Mouse (Mus musculus): ENCODE data around the gene Tuba8. TPM values are rescaled to one million over a fixed set of nuclear protein-coding genes. Genes with fewer than 3 reads are reported as not detected.

Gene Tuba8
- polyA plus RNA-seq, 1 experiment from 2014 or later: 0.49 TPM

DNA sequence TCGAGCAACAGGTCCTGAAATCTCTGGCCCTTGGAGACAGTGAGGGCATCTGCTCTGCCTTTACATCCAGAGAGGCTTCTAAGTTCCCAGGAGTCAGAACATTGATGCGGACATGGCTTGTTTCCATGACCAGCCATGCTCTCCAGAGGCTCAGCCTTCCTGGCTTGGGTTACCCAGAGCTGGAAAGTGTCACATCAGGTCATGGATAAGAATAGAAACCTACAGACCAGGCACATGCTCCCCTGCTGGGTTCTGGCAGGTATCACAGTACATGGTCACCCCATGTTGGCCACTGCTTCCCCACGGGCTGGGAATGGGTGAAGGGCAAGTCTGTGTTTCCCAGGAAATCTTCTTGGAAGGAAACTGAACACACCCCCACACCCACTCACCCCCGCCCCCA is 8.9 kb downstream of the Tuba8 start:
- ATAC-seq (ENCODE audit: insufficient read depth, low FRiP score, low TSS enrichment) (no peak), DNase-seq (ENCODE audit: low spot score) (no peak)
- Histone ChIP-seq H3K27ac (ENCODE audit: low read depth, low read length) (no peak overlapping the region), H3K4me2 (ENCODE audit: low read depth) (no peak overlapping the region), H3K9me3 (ENCODE audit: control insufficient read depth, low read length) (no peaks in the 10 kb centered on the region), H3K4me3 (ENCODE audit: low read depth, low read length) (no peak overlapping the region), H3K9ac (ENCODE audit: low read length) (no peak overlapping the region), H3K36me3 (ENCODE audit: control insufficient read depth, insufficient read depth, low read length) (no peaks in the 10 kb centered on the region), H3K4me1 (ENCODE audit: control insufficient read depth, insufficient read depth, low read length) (no peaks in the 10 kb centered on the region), H3K27me3 (ENCODE audit: control insufficient read depth, insufficient read depth, low read length) (no peaks in the 10 kb centered on the region)
- WGBS: 84% methylated on average over 4 of the region's 4 CpGs

DNA sequence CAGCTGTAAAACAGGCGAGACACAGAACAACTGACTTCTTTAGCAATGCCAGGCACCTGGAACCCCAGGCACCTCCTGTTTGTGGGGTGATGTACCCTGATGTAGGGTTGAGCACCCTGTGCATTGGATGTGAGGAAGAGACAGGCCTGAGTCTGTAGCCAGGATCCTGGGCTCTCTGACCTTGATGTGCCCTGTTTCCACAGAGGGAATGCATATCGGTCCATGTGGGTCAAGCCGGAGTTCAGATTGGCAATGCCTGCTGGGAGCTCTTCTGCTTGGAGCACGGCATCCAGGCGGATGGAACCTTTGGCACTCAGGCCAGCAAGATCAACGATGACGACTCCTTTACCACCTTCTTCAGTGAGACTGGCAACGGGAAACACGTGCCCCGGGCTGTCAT is 9.7 kb downstream of the Tuba8 start:
- WGBS: 91% methylated on average over 10 of the region's 10 CpGs
- DNase-seq (ENCODE audit: low spot score): no peak
- Histone ChIP-seq H3K9me3 (ENCODE audit: control insufficient read depth, low read length) (no peaks in the 10 kb centered on the region), H3K4me3 (ENCODE audit: low read depth, low read length) (no peak overlapping the region), H3K27me3 (ENCODE audit: control insufficient read depth, insufficient read depth, low read length) (no peaks in the 10 kb centered on the region), H3K36me3 (ENCODE audit: control insufficient read depth, insufficient read depth, low read length) (no peaks in the 10 kb centered on the region), H3K27ac (ENCODE audit: low read depth, low read length) (no peak overlapping the region), H3K4me2 (ENCODE audit: low read depth) (no peak overlapping the region), H3K9ac (ENCODE audit: low read length) (no peak overlapping the region), H3K4me1 (ENCODE audit: control insufficient read depth, insufficient read depth, low read length) (no peaks in the 10 kb centered on the region)
- ATAC-seq (ENCODE audit: insufficient read depth, low FRiP score, low TSS enrichment): no peak

- Histone ChIP-seq H3K4me1 (ENCODE audit: control insufficient read depth, insufficient read depth, low read length) (no peaks in the 10 kb centered on the region), H3K4me2 (ENCODE audit: low read depth) (no peak overlapping the region), H3K9me3 (ENCODE audit: control insufficient read depth, low read length) (no peaks in the 10 kb centered on the region), H3K9ac (ENCODE audit: low read length) (no peak overlapping the region), H3K36me3 (ENCODE audit: control insufficient read depth, insufficient read depth, low read length) (no peaks in the 10 kb centered on the region), H3K27ac (ENCODE audit: low read depth, low read length) (no peak overlapping the region), H3K4me3 (ENCODE audit: low read depth, low read length) (no peak overlapping the region), H3K27me3 (ENCODE audit: control insufficient read depth, insufficient read depth, low read length) (no peaks in the 10 kb centered on the region)
- DNase-seq (ENCODE audit: low spot score) (no peak), ATAC-seq (ENCODE audit: insufficient read depth, low FRiP score, low TSS enrichment) (no peak)
- WGBS: 85% methylated on average over 8 of the region's 8 CpGs
Measured at GRCm38 (mm10) chr6:121221876-121222597, 11.5 kb downstream of the Tuba8 start.

- no peak overlapping the region for H3K27ac ChIP-seq (ENCODE audit: low read depth, low read length)
- H3K4me2 ChIP-seq (ENCODE audit: low read depth): no peak overlapping the region
- no peak for ATAC-seq (ENCODE audit: insufficient read depth, low FRiP score, low TSS enrichment)
- H3K9me3 ChIP-seq (ENCODE audit: control insufficient read depth, low read length): no peaks in the 10 kb centered on the region
- H3K9ac ChIP-seq (ENCODE audit: low read length): no peak overlapping the region
- no peaks in the 10 kb centered on the region for H3K36me3 ChIP-seq (ENCODE audit: control insufficient read depth, insufficient read depth, low read length)
- no peaks in the 10 kb centered on the region for H3K27me3 ChIP-seq (ENCODE audit: control insufficient read depth, insufficient read depth, low read length)
- WGBS: 95% methylated on average over 14 of the region's 14 CpGs
- no peaks in the 10 kb centered on the region for H3K4me1 ChIP-seq (ENCODE audit: control insufficient read depth, insufficient read depth, low read length)
- no peak overlapping the region for H3K4me3 ChIP-seq (ENCODE audit: low read depth, low read length)
- no peak for DNase-seq (ENCODE audit: low spot score)
Measured at GRCm38 (mm10) chr6:121223001-121223400, 12.5 kb downstream of the Tuba8 start.

- WGBS: 75% methylated on average over 5 of the region's 5 CpGs
- DNase-seq (ENCODE audit: low spot score) (no peak), ATAC-seq (ENCODE audit: insufficient read depth, low FRiP score, low TSS enrichment) (no peak)
- no peak overlapping the region for H3K9ac ChIP-seq (ENCODE audit: low read length)
- no peaks in the 10 kb centered on the region for H3K36me3 ChIP-seq (ENCODE audit: control insufficient read depth, insufficient read depth, low read length)
- no peaks in the 10 kb centered on the region for H3K9me3 ChIP-seq (ENCODE audit: control insufficient read depth, low read length)
- no peak overlapping the region for H3K4me3 ChIP-seq (ENCODE audit: low read depth, low read length)
- no peaks in the 10 kb centered on the region for H3K4me1 ChIP-seq (ENCODE audit: control insufficient read depth, insufficient read depth, low read length)
- H3K4me2 ChIP-seq (ENCODE audit: low read depth): no peak overlapping the region
- H3K27me3 ChIP-seq (ENCODE audit: control insufficient read depth, insufficient read depth, low read length): no peaks in the 10 kb centered on the region
- H3K27ac ChIP-seq (ENCODE audit: low read depth, low read length): no peak overlapping the region
Measured at GRCm38 (mm10) chr6:121224067-121224466, 13.6 kb downstream of the Tuba8 start.

GRCm38 (mm10) chr6:121224993-121225392 is 14.5 kb downstream of the Tuba8 start:
- Histone ChIP-seq H3K4me1 (ENCODE audit: control insufficient read depth, insufficient read depth, low read length) (no peaks in the 10 kb centered on the region), H3K4me3 (ENCODE audit: low read depth, low read length) (no peak overlapping the region), H3K27ac (ENCODE audit: low read depth, low read length) (no peak overlapping the region), H3K27me3 (ENCODE audit: control insufficient read depth, insufficient read depth, low read length) (no peaks in the 10 kb centered on the region), H3K36me3 (ENCODE audit: control insufficient read depth, insufficient read depth, low read length) (no peaks in the 10 kb centered on the region), H3K9me3 (ENCODE audit: control insufficient read depth, low read length) (no peaks in the 10 kb centered on the region), H3K9ac (ENCODE audit: low read length) (no peak overlapping the region), H3K4me2 (ENCODE audit: low read depth) (no peak overlapping the region)
- no peak for DNase-seq (ENCODE audit: low spot score)
- no peak for ATAC-seq (ENCODE audit: insufficient read depth, low FRiP score, low TSS enrichment)
- 16% methylated on average over 6 of the region's 6 CpGs for WGBS

DNA sequence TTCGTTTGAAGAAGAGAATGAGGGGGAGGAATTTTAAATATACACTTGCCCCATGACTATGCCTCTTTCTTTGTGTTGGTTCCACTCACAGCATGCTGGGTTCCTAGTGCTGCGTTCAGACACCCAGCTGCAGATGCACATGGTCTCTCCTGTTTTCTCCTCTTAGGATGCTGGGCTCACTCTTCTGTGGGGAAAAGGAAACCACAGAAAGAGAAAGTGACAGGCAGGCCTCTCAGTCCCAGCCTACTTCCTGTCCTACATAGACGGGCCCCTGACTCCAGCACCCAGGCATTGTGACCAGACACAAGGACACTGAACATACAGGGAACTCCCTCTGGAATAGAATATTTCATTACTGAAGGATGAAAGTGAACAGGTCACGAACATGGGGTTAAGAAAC is 15.5 kb downstream of the Tuba8 start:
- no peaks in the 10 kb centered on the region for H3K4me1 ChIP-seq (ENCODE audit: control insufficient read depth, insufficient read depth, low read length)
- H3K9me3 ChIP-seq (ENCODE audit: control insufficient read depth, low read length): no peaks in the 10 kb centered on the region
- ATAC-seq (ENCODE audit: insufficient read depth, low FRiP score, low TSS enrichment) (no peak), DNase-seq (ENCODE audit: low spot score) (no peak)
- H3K4me2 ChIP-seq (ENCODE audit: low read depth): no peak overlapping the region
- no peak overlapping the region for H3K9ac ChIP-seq (ENCODE audit: low read length)
- no peaks in the 10 kb centered on the region for H3K36me3 ChIP-seq (ENCODE audit: control insufficient read depth, insufficient read depth, low read length)
- no peaks in the 10 kb centered on the region for H3K27me3 ChIP-seq (ENCODE audit: control insufficient read depth, insufficient read depth, low read length)
- H3K27ac ChIP-seq (ENCODE audit: low read depth, low read length): no peak overlapping the region
- WGBS: 77% methylated on average over 4 of the region's 4 CpGs
- no peak overlapping the region for H3K4me3 ChIP-seq (ENCODE audit: low read depth, low read length)

DNA sequence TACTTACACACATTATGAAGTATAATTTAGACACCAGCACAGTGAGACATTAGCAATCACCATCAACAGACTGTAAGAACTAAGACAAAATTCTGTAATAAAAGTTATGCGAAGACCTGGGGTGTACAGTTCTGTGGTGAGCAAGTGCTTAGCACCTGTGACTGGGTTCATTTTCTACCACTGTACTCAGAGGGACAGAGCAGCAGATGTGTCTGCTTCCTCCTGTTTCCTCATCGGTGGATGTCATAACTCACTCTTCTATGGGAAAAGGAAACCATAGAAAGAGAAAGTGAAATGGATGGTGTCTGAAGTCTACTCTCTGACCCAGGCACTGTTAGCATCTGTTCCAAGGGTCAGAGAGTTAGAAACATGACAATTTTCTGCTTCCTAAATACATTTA is 16.2 kb downstream of the Tuba8 start:
- Histone ChIP-seq H3K27ac (ENCODE audit: low read depth, low read length) (no peak overlapping the region), H3K4me1 (ENCODE audit: control insufficient read depth, insufficient read depth, low read length) (no peaks in the 10 kb centered on the region), H3K9me3 (ENCODE audit: control insufficient read depth, low read length) (no peaks in the 10 kb centered on the region), H3K4me2 (ENCODE audit: low read depth) (no peak overlapping the region), H3K4me3 (ENCODE audit: low read depth, low read length) (no peak overlapping the region), H3K9ac (ENCODE audit: low read length) (no peak overlapping the region), H3K27me3 (ENCODE audit: control insufficient read depth, insufficient read depth, low read length) (no peaks in the 10 kb centered on the region), H3K36me3 (ENCODE audit: control insufficient read depth, insufficient read depth, low read length) (no peaks in the 10 kb centered on the region)
- 86% methylated on average over 2 of the region's 2 CpGs for WGBS
- DNase-seq (ENCODE audit: low spot score) (no peak), ATAC-seq (ENCODE audit: insufficient read depth, low FRiP score, low TSS enrichment) (no peak)

GRCm38 (mm10) chr6:121228421-121228820 is 17.9 kb downstream of the Tuba8 start:
- WGBS: 75% methylated on average over 8 of the region's 8 CpGs
- Histone ChIP-seq H3K9ac (ENCODE audit: low read length) (no peak overlapping the region), H3K27ac (ENCODE audit: low read depth, low read length) (no peak overlapping the region), H3K36me3 (ENCODE audit: control insufficient read depth, insufficient read depth, low read length) (no peaks in the 10 kb centered on the region), H3K4me3 (ENCODE audit: low read depth, low read length) (no peak overlapping the region), H3K4me2 (ENCODE audit: low read depth) (no peak overlapping the region), H3K4me1 (ENCODE audit: control insufficient read depth, insufficient read depth, low read length) (no peaks in the 10 kb centered on the region), H3K27me3 (ENCODE audit: control insufficient read depth, insufficient read depth, low read length) (no peaks in the 10 kb centered on the region), H3K9me3 (ENCODE audit: control insufficient read depth, low read length) (no peaks in the 10 kb centered on the region)
- DNase-seq (ENCODE audit: low spot score): no peak
- ATAC-seq (ENCODE audit: insufficient read depth, low FRiP score, low TSS enrichment): no peak

Measured in neural tube, embryonic 11.5 days (tissue).